Mouse (Mus musculus): ENCODE data around the gene Dlg1. TPM values are rescaled to one million over a fixed set of nuclear protein-coding genes. Genes with fewer than 3 reads are reported as not detected.
A peak's percentile ranks its signal among the peaks of the same experiment; 100 is the strongest.

Dlg1 gene
- polyA plus RNA-seq, 1 experiment, result not detected

DNA sequence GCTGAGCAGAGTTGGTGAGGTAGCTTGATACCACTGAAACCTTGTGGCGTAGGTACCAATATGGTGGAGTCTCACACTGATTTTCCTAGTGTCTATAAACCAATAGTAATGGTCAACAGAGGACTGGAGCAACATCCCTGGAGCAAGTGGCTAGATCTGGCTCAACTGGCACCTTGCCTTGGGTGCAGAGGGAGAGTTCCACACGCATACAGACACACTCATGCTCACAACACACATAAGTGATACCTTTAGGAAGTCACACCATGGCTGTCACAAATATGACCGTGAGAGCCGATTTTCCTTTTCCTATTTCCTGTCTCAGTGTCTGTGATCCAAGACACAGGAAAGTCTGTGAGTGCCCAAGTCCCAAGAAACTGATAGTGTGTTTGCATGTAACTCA lies 212.1 kb downstream of the Dlg1 start:
- H3K27ac ChIP-seq (ENCODE audit: insufficient read depth, low read depth, low read length), result no peak overlapping the region
- 0 out of 2 replicates have a peak, but pooled peaks cover 4% of the 10 kb centered on the region for H3K4me1 ChIP-seq (ENCODE audit: control insufficient read depth, insufficient read depth, low read length)
- no peak for TF ChIP-seq POLR2A (IDR thresholded peaks at IDR 0.05; ENCODE audit: insufficient read depth, low read depth, low read length)
- TF ChIP-seq CTCF (IDR thresholded peaks at IDR 0.05; ENCODE audit: insufficient read depth, low read depth, low read length), result no peak
- 94% methylated on average over 4 of the region's 4 CpGs for WGBS
- H3K4me3 ChIP-seq (ENCODE audit: insufficient read depth, low read depth, low read length), result no peak overlapping the region

- H3K4me1 ChIP-seq (ENCODE audit: control insufficient read depth, insufficient read depth, low read length), result 0 out of 2 replicates have a peak, but pooled peaks cover 4% of the 10 kb centered on the region
- H3K27ac ChIP-seq (ENCODE audit: insufficient read depth, low read depth, low read length), result no peak overlapping the region
- WGBS, result 46% methylated on average over 10 of the region's 10 CpGs
- no peak overlapping the region for H3K4me3 ChIP-seq (ENCODE audit: insufficient read depth, low read depth, low read length)
- TF ChIP-seq POLR2A (IDR thresholded peaks at IDR 0.05; ENCODE audit: insufficient read depth, low read depth, low read length) (no peak), CTCF (IDR thresholded peaks at IDR 0.05; ENCODE audit: insufficient read depth, low read depth, low read length) (no peak)
Measured at GRCm38 (mm10) chr16:31876386-31876785, 213.1 kb downstream of the Dlg1 start.

DNA sequence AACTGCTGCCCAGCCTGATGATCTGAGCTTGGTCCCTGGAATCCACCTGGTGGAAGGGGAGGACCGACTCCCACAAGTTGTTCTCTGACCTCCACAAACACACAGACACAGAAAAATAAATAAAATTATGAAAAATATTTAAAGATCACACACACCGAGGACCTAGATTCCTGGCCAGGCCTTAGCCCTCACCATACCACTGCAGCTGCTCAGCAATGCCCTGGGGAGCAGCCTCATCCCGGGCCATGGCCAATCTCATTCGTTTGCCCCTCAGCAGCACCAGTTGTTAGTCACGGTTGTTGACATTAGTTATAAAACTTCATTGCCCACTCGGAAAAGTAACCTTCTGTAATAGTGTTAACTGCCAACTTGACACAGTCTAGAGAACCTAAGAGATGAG lies 214.8 kb downstream of the Dlg1 start:
- H3K27ac ChIP-seq (ENCODE audit: insufficient read depth, low read depth, low read length), result no peak overlapping the region
- H3K4me3 ChIP-seq (ENCODE audit: insufficient read depth, low read depth, low read length), result no peak overlapping the region
- WGBS, result 80% methylated on average over 6 of the region's 6 CpGs
- no peak for TF ChIP-seq POLR2A (IDR thresholded peaks at IDR 0.05; ENCODE audit: insufficient read depth, low read depth, low read length)
- TF ChIP-seq CTCF (IDR thresholded peaks at IDR 0.05; ENCODE audit: insufficient read depth, low read depth, low read length), result no peak
- 0 out of 2 replicates have a peak, but pooled peaks cover 4% of the 10 kb centered on the region for H3K4me1 ChIP-seq (ENCODE audit: control insufficient read depth, insufficient read depth, low read length)

- WGBS, result 47% methylated on average over 21 of the region's 21 CpGs
- H3K4me1 ChIP-seq (ENCODE audit: control insufficient read depth, insufficient read depth, low read length), result peaks cover 8% of the 10 kb centered on the region; the same call in 1 of the 2 replicates
- H3K27ac ChIP-seq (ENCODE audit: insufficient read depth, low read depth, low read length), result no peak within 1 kb of the TSS
- no peak within 1 kb of the TSS for H3K4me3 ChIP-seq (ENCODE audit: insufficient read depth, low read depth, low read length)
- TF ChIP-seq POLR2A (IDR thresholded peaks at IDR 0.05; ENCODE audit: insufficient read depth, low read depth, low read length), result no peak
- TF ChIP-seq CTCF (IDR thresholded peaks at IDR 0.05; ENCODE audit: insufficient read depth, low read depth, low read length), result peak; percentile 53
Measured at GRCm38 (mm10) chr16:31878573-31879257, 215.5 kb downstream of the Dlg1 start, which contains the start of gene Meltf. TSS of gene Meltf (plus strand) at chr16:31878810.

DNA sequence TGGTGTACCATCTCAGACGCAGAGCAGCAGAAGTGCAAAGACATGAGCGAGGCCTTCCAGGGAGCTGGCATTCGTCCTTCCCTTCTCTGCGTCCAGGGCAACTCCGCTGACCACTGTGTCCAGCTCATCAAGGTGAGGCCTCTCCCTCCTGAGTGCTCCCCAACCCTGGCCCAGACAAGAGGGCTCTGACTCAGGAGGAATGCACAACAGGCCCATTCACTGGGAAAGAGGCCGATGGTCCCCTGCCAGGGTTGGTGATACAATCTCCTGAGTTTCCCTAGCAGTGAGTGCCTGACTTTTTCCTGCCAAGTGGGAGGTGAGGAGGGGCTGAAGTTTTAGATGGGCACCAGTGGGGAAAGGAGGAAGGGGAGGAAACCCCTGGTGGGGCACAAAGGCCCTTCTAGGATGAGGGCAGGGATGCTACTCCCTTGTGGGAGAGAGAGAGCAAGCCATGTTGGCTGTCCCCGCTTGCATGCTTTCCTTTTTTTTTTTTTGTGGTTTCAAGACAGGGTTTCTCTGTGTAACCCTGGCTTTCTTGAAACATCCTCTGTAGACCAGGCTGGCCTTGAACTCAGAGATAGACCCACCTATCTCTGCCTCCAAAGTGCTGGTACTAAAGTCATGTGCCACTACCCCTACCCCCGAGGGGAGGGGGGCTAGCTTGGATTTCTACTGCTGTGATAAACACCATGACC lies 217.1 kb downstream of the Dlg1 start:
- Histone ChIP-seq H3K4me1 (ENCODE audit: control insufficient read depth, insufficient read depth, low read length) (peaks cover 8% of the 10 kb centered on the region; the same call in 1 of the 2 replicates), H3K27ac (ENCODE audit: insufficient read depth, low read depth, low read length) (no peak overlapping the region), H3K4me3 (ENCODE audit: insufficient read depth, low read depth, low read length) (no peak overlapping the region)
- WGBS, result 79% methylated on average over 8 of the region's 8 CpGs
- no peak for TF ChIP-seq POLR2A (IDR thresholded peaks at IDR 0.05; ENCODE audit: insufficient read depth, low read depth, low read length)
- no peak for TF ChIP-seq CTCF (IDR thresholded peaks at IDR 0.05; ENCODE audit: insufficient read depth, low read depth, low read length)

DNA sequence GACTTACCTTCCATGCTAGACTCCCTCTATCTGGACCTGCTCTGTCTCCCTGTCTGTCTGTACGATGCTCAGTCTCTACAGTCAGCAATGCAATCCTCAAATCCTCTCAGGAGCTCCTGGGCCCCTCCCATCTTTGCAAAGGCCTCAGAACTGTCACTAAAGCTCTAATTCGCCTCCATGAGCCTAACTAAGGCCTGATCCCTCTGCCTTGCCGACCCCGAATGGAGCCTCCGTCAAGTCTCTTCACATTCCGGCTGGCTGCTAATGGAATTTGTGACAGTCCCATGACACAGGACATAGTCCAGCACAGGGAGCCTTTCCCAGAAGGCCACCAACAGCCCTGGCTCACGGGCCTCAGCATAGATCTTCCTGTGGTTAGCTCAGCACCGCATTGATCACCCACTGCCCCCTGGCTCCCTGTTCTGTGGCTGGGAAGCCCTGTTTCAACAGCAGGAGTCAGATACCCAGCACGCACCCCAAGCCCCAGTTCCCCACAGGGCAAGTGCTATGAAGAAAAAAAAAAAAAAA lies 219.2 kb downstream of the Dlg1 start:
- Histone ChIP-seq H3K4me1 (ENCODE audit: control insufficient read depth, insufficient read depth, low read length) (peaks cover 8% of the 10 kb centered on the region; the same call in 1 of the 2 replicates), H3K27ac (ENCODE audit: insufficient read depth, low read depth, low read length) (no peak overlapping the region), H3K4me3 (ENCODE audit: insufficient read depth, low read depth, low read length) (no peak overlapping the region)
- TF ChIP-seq POLR2A (IDR thresholded peaks at IDR 0.05; ENCODE audit: insufficient read depth, low read depth, low read length), result no peak
- no peak for TF ChIP-seq CTCF (IDR thresholded peaks at IDR 0.05; ENCODE audit: insufficient read depth, low read depth, low read length)
- 84% methylated on average over 9 of the region's 9 CpGs for WGBS

DNA sequence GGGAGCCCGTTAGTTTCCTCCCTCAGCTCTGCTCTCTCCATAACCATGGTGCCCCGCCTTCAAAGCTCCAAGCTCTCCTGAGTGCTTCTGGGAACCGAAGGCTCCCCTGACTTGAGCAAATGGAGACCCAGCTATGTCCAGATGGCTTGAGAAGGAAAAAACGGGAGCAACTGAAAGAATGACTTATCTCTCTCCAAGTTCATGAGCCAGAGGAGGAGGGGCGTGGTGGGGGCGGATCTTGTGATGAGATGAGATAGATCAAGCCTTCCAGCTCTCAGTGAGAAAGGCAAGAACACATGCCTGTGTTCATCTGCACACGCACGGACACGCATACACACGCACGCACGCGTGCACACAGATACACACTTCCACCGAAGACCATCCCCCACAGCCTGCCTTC lies 220.1 kb downstream of the Dlg1 start:
- 78% methylated on average over 14 of the region's 14 CpGs for WGBS
- no peak overlapping the region for H3K4me3 ChIP-seq (ENCODE audit: insufficient read depth, low read depth, low read length)
- no peak overlapping the region for H3K27ac ChIP-seq (ENCODE audit: insufficient read depth, low read depth, low read length)
- H3K4me1 ChIP-seq (ENCODE audit: control insufficient read depth, insufficient read depth, low read length), result peaks cover 8% of the 10 kb centered on the region; the same call in 1 of the 2 replicates
- no peak for TF ChIP-seq POLR2A (IDR thresholded peaks at IDR 0.05; ENCODE audit: insufficient read depth, low read depth, low read length)

GRCm38 (mm10) chr16:31883902-31884301 lies 220.7 kb downstream of the Dlg1 start:
- peaks cover 4% of the 10 kb centered on the region; the same call in 1 of the 2 replicates for H3K4me1 ChIP-seq (ENCODE audit: control insufficient read depth, insufficient read depth, low read length)
- no peak for TF ChIP-seq POLR2A (IDR thresholded peaks at IDR 0.05; ENCODE audit: insufficient read depth, low read depth, low read length)
- TF ChIP-seq CTCF (IDR thresholded peaks at IDR 0.05; ENCODE audit: insufficient read depth, low read depth, low read length), result no peak
- no peak overlapping the region for H3K4me3 ChIP-seq (ENCODE audit: insufficient read depth, low read depth, low read length)
- H3K27ac ChIP-seq (ENCODE audit: insufficient read depth, low read depth, low read length), result no peak overlapping the region
- 45% methylated on average over 6 of the region's 6 CpGs for WGBS

DNA sequence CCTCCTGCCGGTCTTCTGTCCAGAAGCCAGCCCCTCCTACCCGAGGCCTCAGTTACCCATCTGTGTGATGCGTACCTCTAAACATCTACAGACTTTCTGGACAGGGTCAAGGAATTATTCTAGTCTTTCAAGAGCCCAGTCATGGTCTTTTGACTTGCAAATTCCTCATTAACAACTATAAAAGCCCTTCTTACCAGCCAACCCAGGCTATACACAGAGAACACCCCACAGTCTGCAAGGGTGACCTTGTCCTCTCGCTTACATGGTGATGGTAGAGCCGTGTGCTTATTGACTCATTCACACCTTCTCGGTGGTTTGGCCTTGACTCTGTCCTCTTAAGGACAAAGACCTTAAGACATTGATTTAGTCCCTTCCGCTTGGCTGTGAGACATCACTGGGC lies 227.7 kb downstream of the Dlg1 start:
- WGBS, result 67% methylated on average over 7 of the region's 7 CpGs

More for the DNA sequence above, 227.7 kb downstream of the Dlg1 start:
- Histone ChIP-seq H3K27ac (ENCODE audit: insufficient read depth, low read depth, low read length) (no peak overlapping the region), H3K4me3 (ENCODE audit: insufficient read depth, low read depth, low read length) (no peak overlapping the region), H3K4me1 (ENCODE audit: control insufficient read depth, insufficient read depth, low read length) (peaks cover 11% of the 10 kb centered on the region)
- TF ChIP-seq POLR2A (IDR thresholded peaks at IDR 0.05; ENCODE audit: insufficient read depth, low read depth, low read length) (no peak), CTCF (IDR thresholded peaks at IDR 0.05; ENCODE audit: insufficient read depth, low read depth, low read length) (no peak)

All from olfactory bulb, adult 2 months (tissue).